Mouse (Mus musculus): ENCODE results near the gene Golga4. TPM values are rescaled to one million over a fixed set of nuclear protein-coding genes. Genes with fewer than 3 reads are reported as not detected.

Golga4 gene
- polyA plus RNA-seq (2012; ENCODE audit: insufficient read depth, insufficient read length, missing spikeins): 43.9 and 49.9 TPM in 2 replicates

DNA sequence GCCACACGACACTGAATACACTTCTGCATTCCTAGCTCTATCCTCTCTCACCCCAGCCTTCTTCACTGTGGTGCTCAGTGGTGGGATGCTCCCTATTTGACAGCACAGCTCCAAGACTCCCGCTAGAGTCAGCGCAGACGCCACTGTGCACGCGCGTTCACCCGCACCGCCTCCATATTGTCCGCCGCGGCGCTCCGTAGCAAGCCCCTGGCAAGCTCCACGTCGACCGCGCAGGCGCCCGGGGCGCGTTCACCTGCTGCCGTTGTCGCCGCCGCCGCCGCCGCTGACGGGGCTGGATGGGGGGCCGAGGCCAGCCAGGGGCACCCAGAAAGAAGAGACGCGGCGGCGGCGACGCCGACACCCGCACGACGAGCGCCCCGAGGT is at the start of gene Golga4:
Gene Golga4 (plus strand): TSS at position 248 of the 384 bp plus-strand sequence.
- Histone ChIP-seq H3K4me3 (ENCODE audit: insufficient read depth, low read depth, low read length) (peak within 1 kb of the TSS; percentile 99), H3K27ac (replicated peaks; ENCODE audit: low read depth, low read length) (peak within 1 kb of the TSS; percentile 89), H3K4me1 (ENCODE audit: control insufficient read depth, insufficient read depth, insufficient read length, low read length) (peaks cover 12% of the 10 kb centered on the region)

DNA sequence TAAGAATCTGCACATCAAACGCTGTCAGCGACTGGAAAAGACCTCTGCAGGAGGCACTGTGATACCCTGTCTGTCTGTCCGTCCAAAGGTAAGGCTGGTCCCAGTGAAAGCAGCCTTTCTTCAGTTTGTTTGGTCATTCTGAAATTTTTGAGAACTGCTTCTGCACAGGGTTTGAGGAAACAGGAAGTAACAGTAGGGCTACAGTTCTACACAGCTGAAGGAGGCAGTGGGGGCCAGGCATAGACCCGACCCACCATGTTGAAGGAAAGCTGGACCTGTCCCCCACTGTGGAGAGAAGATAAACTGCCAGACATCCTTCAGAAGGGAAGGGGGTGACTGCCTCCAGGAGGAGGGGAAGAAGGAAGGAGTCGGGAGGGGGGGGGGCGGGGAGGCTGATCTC is 49.7 kb upstream of the Golga4 start:
- no peak overlapping the region for H3K27ac ChIP-seq (replicated peaks; ENCODE audit: low read depth, low read length)
- no peak overlapping the region for H3K4me3 ChIP-seq (ENCODE audit: insufficient read depth, low read depth, low read length)
- no peaks in the 10 kb centered on the region for H3K4me1 ChIP-seq (ENCODE audit: control insufficient read depth, insufficient read depth, insufficient read length, low read length)

DNA sequence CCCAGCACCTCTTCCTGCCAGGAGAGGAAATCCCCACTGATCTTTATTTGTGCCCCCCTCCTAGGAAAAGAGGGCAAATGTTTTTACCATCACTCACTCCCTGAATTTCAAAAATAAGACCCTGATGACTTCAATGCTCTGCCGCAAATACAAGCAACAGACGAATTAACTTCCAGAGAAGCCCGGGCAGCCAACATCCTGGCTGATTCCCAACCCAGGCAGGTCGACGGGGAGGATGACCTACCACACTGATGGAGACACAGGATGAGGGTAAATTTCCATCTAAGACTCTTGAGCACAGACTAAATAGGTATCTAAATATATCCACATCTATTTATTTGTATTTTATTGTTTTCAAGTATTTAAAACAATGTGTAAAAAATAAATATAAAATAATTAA is 48.0 kb upstream of the Golga4 start:
- no peak overlapping the region for H3K27ac ChIP-seq (replicated peaks; ENCODE audit: low read depth, low read length)
- no peak overlapping the region for H3K4me3 ChIP-seq (ENCODE audit: insufficient read depth, low read depth, low read length)
- no peaks in the 10 kb centered on the region for H3K4me1 ChIP-seq (ENCODE audit: control insufficient read depth, insufficient read depth, insufficient read length, low read length)

DNA sequence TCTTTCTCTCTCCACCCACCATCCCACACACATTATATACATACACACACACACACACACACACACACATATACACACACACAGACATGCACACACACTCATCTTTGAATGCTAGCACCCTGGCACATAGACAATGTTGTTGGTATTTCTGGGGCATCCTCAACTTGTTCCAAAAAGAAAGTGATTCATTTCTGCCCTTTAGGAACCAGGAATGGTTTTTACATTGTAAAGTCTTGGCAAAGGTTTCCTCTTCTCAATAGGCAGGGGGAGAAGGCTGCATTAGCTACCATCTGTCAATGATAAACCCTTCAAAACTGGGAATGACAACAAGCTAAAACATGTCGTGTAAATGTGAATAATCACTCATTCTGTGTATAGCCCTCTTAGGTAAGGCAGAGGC is 42.0 kb upstream of the Golga4 start:
- Histone ChIP-seq H3K27ac (replicated peaks; ENCODE audit: low read depth, low read length) (no peak overlapping the region), H3K4me3 (ENCODE audit: insufficient read depth, low read depth, low read length) (no peak overlapping the region), H3K4me1 (ENCODE audit: control insufficient read depth, insufficient read depth, insufficient read length, low read length) (no peaks in the 10 kb centered on the region)

DNA sequence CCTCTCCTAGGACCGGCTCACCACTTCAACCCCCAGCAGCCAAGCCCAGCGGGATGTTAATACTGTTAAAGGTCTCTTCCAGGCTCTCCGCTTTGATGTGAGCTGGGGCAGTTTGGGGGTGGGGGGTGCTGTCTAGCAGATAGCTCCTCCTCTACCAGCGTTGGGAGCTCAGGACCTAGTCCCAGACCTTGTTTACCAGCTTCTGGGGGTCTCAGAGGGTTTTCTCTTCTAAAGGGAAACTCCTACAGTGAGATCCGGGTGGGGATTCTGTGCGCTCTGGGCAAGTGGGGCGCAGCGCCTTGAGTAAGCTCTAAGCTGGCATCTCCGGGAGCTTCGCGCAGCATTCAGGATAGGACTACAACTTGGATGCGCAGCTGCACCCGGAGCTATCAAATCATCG is 37.8 kb upstream of the Golga4 start:
- Histone ChIP-seq H3K4me1 (ENCODE audit: control insufficient read depth, insufficient read depth, insufficient read length, low read length) (no peaks in the 10 kb centered on the region), H3K4me3 (ENCODE audit: insufficient read depth, low read depth, low read length) (no peak overlapping the region), H3K27ac (replicated peaks; ENCODE audit: low read depth, low read length) (no peak overlapping the region)

DNA sequence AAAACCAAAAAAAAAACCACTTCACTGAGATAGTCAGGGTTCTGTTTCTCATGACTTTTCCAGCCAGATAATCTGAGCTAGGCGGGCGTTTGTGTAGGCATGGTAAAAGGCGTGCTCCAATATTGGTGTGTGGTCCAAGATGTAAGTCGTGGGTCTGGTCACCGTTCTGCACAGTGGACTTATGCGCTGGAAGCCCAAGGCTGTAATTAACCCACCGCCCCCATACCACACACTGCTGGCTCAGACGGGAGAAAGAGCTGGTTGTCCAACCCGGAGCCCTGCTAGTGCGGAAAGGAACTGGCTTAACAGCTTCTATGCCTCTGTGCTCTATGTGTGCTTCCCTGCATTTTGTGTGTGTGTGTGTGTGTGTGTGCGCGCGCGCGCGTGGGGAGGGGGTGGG is 36.8 kb upstream of the Golga4 start:
- no peak overlapping the region for H3K27ac ChIP-seq (replicated peaks; ENCODE audit: low read depth, low read length)
- H3K4me3 ChIP-seq (ENCODE audit: insufficient read depth, low read depth, low read length): no peak overlapping the region
- H3K4me1 ChIP-seq (ENCODE audit: control insufficient read depth, insufficient read depth, insufficient read length, low read length): no peaks in the 10 kb centered on the region

DNA sequence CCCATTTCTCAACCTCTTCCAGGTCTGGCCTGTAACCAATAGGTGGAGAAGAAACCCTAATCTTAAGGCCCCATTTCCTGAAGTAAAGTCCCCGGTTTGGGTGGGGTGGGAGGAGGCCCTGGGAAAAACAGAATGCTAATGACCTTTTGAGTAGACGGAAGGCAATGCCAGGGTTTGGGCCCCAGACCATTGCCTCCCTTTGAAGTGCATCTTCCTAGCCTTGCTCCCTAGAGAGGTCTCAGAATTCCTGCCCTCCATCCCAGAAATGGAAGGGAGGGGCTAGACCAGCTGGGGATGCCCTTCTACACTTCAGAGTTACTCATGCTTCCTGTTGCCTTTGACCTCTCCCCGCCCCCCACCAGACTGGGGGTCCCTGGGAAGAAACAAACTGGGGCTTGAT is 34.8 kb upstream of the Golga4 start:
- H3K4me3 ChIP-seq (ENCODE audit: insufficient read depth, low read depth, low read length): no peak overlapping the region
- H3K27ac ChIP-seq (replicated peaks; ENCODE audit: low read depth, low read length): no peak overlapping the region
- no peaks in the 10 kb centered on the region for H3K4me1 ChIP-seq (ENCODE audit: control insufficient read depth, insufficient read depth, insufficient read length, low read length)

DNA sequence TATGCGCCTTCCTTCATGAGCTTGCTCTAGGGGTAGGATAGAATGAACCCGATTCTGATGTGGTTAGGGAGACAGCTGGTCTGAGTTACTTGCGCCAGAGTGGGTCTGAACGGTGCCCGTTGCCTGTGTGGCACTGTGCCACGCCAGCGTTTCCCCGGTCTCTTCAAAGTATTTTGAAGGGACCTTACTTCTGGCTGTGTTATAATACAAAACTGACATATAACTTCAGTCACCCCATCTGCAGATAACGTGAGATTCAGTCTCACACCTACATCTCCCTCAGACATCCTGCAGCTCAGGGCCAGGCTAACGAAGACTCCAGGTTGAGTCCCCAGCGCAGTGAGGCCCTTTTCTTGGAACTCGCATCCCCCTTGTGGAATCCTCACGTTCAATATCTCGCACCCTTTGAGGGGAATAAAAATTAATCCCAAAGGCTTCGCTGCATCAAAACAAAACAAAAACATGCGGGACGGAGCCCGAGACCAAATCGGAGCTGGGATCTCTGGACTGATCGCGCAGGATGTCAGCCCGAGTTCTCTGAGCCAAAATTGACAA is 29.8 kb upstream of the Golga4 start:
- peaks cover 6% of the 10 kb centered on the region for H3K4me1 ChIP-seq (ENCODE audit: control insufficient read depth, insufficient read depth, insufficient read length, low read length)
- peak overlapping the region; percentile 51; the same call in 1 of the 2 replicates for H3K4me3 ChIP-seq (ENCODE audit: insufficient read depth, low read depth, low read length)
- no peak overlapping the region for H3K27ac ChIP-seq (replicated peaks; ENCODE audit: low read depth, low read length)

DNA sequence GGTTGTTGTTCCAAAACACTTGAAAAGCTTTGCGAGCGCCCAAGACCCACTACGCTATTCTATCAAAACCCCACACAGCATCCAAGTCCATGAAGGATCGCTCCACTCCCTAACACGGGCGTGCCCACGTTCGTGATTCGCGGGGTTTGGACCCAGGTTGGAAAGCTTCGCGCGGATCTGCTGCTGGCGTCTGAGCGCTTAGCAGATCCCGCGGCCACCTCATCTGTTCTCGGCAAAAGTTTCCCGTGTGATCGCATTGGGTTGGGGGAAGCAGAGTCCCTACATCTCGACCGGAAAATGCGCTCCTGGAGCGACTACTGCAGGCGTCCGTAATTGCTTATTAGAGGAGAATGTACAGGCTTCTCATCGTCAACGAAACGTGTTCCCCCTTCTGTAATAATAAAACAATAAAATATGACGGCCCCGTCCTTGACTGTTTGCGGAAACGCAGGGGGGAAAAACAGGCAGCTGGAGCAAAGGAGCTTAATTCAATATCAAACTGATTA is 29.2 kb upstream of the Golga4 start:
- H3K4me1 ChIP-seq (ENCODE audit: control insufficient read depth, insufficient read depth, insufficient read length, low read length): peaks cover 6% of the 10 kb centered on the region
- peak overlapping the region; percentile 51 for H3K4me3 ChIP-seq (ENCODE audit: insufficient read depth, low read depth, low read length)
- no peak overlapping the region for H3K27ac ChIP-seq (replicated peaks; ENCODE audit: low read depth, low read length)

DNA sequence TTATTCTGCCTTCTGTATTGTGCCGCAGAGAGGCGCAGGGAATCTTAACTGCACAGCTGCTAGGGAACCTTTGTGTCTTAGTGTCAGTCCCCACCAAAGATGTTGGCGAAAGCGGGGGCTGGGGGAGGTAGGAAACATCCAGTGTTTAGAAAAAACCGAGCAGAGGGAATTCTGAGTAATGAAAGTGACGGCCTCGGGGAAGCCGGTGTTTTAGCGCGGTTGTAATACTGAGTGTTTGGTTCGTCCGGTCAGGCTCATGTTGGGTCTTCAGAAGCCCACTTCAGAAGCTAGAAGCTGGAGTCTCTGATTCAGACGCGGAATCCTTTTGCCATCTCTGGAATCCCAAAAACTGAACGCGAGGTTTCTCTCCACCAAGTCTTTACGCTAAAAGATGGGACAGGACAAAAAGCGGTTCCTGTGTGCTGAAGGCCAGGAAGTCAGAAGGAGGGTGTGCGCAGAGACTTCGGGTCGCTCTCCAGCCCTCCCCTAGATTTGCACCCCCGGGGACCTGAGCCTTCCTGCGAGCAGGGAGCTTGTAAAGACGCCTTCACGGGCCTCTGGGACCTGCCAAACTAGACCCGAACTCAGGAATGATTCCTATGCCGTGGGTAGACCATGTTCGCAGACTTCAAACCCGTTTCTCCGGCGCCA is 28.7 kb upstream of the Golga4 start:
- H3K27ac ChIP-seq (replicated peaks; ENCODE audit: low read depth, low read length): no peak overlapping the region
- peak overlapping the region; percentile 51 for H3K4me3 ChIP-seq (ENCODE audit: insufficient read depth, low read depth, low read length)
- H3K4me1 ChIP-seq (ENCODE audit: control insufficient read depth, insufficient read depth, insufficient read length, low read length): peaks cover 6% of the 10 kb centered on the region

DNA sequence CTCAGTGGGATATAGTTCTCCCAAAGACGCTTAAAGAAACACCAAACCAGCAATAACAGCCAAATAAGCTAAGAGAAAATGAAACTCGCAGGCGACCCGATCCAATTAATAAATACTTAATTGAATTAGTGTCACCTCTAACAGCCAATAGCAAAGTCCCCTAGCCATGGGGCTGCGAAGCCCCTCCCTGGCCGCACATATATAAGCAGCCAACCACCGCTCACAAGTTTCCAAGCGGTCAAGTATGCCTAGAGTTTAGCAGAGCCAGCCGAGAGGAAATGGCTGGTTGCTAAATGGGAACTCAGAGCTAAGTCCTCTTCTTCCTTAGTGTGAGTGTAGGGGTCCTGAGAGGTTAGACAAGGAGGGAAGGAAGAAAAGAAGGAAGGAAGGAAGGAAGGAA is 28.1 kb upstream of the Golga4 start, which contains the start of gene Eomes:
Gene Eomes (plus strand): TSS at position 252 of the 400 bp plus-strand sequence.
- Histone ChIP-seq H3K27ac (replicated peaks; ENCODE audit: low read depth, low read length) (no peak within 1 kb of the TSS), H3K4me1 (ENCODE audit: control insufficient read depth, insufficient read depth, insufficient read length, low read length) (peaks cover 6% of the 10 kb centered on the region), H3K4me3 (ENCODE audit: insufficient read depth, low read depth, low read length) (peak within 1 kb of the TSS; percentile 51)

DNA sequence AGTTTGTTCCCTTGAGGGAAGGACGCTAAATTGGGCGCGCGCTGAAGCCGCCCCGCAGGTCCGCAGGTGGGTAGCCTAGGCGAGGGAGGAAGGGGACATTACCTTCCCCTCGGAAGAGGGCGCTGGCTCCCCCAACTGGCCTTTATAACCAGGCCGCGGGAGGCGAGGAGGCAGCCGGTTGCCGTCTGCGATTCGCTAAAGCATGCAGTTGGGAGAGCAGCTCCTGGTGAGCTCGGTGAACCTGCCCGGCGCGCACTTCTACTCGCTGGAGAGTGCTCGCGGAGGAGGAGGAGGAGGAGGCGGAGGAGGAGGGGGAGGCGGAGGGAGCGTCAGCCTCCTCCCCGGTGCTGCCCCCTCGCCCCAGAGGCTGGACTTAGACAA is 27.6 kb upstream of the Golga4 start:
- H3K4me1 ChIP-seq (ENCODE audit: control insufficient read depth, insufficient read depth, insufficient read length, low read length): peaks cover 6% of the 10 kb centered on the region

DNA sequence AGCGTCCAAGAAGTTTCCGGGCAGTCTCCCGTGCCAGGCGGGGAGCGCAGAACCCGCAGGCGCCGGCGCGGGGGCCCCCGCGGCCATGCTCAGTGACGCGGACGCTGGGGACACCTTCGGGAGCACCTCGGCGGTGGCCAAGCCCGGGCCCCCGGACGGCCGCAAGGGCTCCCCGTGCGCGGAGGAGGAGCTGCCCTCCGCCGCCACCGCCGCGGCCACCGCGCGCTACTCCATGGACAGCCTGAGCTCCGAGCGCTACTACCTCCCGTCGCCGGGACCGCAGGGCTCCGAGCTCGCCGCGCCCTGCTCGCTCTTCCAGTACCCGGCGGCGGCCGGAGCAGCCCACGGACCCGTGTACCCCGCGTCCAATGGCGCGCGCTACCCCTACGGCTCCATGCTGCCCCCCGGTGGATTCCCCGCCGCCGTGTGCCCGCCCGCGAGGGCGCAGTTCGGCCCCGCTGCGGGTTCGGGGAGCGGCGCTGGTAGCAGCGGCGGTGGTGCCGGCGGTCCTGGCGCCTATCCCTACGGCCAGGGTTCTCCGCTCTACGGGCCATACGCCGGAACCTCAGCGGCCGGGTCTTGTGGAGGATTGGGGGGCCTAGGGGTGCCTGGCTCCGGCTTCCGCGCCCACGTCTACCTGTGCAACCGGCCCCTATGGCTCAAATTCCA is 27.1 kb upstream of the Golga4 start:
- H3K4me3 ChIP-seq (ENCODE audit: insufficient read depth, low read depth, low read length): peak overlapping the region; percentile 51
- H3K27ac ChIP-seq (replicated peaks; ENCODE audit: low read depth, low read length): no peak overlapping the region
- H3K4me1 ChIP-seq (ENCODE audit: control insufficient read depth, insufficient read depth, insufficient read length, low read length): peaks cover 6% of the 10 kb centered on the region

More for the DNA sequence above, 27.6 kb upstream of the Golga4 start:
- peak overlapping the region; percentile 51 for H3K4me3 ChIP-seq (ENCODE audit: insufficient read depth, low read depth, low read length)
- no peak overlapping the region for H3K27ac ChIP-seq (replicated peaks; ENCODE audit: low read depth, low read length)

DNA sequence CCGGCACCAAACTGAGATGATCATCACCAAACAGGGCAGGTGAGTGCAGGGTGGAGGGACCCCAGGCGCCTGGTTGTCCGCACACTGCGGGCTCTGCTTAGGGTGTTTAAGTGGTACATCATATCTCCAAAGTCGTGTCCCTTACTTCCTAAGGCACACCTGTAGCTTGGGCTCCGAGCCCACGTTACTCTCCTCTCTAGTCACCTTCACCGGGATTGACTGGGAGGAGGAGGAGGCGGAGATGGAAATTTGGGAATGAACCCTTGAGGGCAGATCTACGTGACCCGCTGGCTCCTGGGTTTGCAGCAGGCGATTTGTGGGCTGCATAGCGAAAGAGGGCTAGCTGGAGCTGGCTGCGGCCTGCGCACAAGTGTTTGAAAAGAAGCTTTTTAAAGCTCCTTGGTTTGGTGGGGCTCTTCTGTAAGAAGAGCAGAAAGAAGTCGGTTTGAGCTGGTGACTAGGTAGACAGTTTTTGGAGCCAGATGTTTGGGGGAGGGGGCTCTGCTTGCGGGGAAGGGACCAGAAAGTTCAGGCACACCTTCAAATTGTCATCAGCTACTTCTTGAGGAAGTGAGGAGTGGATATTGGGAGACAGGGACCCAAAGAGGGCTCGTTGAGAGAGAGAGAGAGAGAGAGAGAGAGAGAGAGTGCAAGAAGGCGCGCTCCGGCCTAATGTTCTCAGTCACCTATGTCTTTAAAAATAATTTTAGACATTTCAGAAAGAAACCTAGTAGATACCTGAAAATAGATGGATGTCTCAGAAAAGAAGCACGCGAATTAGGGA is 26.4 kb upstream of the Golga4 start:
- H3K27ac ChIP-seq (replicated peaks; ENCODE audit: low read depth, low read length): no peak overlapping the region
- peaks cover 6% of the 10 kb centered on the region for H3K4me1 ChIP-seq (ENCODE audit: control insufficient read depth, insufficient read depth, insufficient read length, low read length)
- H3K4me3 ChIP-seq (ENCODE audit: insufficient read depth, low read depth, low read length): no peak overlapping the region; the same call in 1 of the 2 replicates

DNA sequence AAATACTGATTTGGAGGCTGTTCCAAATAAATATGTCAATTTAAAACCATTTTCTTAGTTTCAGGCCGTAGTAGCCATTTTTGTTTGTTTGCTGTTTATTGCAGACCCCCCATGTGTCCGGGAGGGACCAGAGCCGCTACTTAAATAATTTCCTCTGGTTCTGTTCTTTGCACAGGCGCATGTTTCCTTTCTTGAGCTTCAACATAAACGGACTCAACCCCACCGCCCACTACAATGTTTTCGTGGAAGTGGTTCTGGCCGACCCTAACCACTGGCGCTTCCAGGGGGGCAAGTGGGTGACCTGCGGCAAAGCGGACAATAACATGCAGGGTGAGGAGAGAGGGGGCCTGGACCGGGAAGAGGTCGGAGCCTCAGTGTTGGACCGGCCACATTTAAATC is 25.8 kb upstream of the Golga4 start:
- H3K4me1 ChIP-seq (ENCODE audit: control insufficient read depth, insufficient read depth, insufficient read length, low read length): peaks cover 6% of the 10 kb centered on the region
- no peak overlapping the region for H3K4me3 ChIP-seq (ENCODE audit: insufficient read depth, low read depth, low read length)
- H3K27ac ChIP-seq (replicated peaks; ENCODE audit: low read depth, low read length): no peak overlapping the region
